Mouse (Mus musculus): Measurements from ENCODE around the gene P4ha2. TPM values are rescaled to one million over a fixed set of nuclear protein-coding genes. Genes with fewer than 3 reads are reported as not detected.

The P4ha2 gene
- polyA plus RNA-seq, 1 experiment from 2014 or later: 47.4 TPM

GRCm38 (mm10) chr11:54111291-54111690, 11.4 kb downstream of the P4ha2 start:
- 79% methylated on average over 7 of the region's 7 CpGs for WGBS
- H3K9ac ChIP-seq (ENCODE audit: low read length): no peak overlapping the region
- H3K27me3 ChIP-seq (ENCODE audit: control insufficient read depth, insufficient read depth, low read depth, low read length): no peaks in the 10 kb centered on the region
- H3K4me2 ChIP-seq (ENCODE audit: low read depth, low read length): no peak overlapping the region
- no peak overlapping the region for H3K27ac ChIP-seq (ENCODE audit: low read length)
- no peaks in the 10 kb centered on the region for H3K9me3 ChIP-seq (ENCODE audit: control insufficient read depth, low read length)
- H3K36me3 ChIP-seq (ENCODE audit: control insufficient read depth, insufficient read depth, low read length): no peaks in the 10 kb centered on the region
- ATAC-seq (ENCODE audit: low read depth): no peak
- no peak overlapping the region for H3K4me3 ChIP-seq (ENCODE audit: low read length)
- H3K4me1 ChIP-seq (replicated peaks; ENCODE audit: control insufficient read depth, insufficient read depth, low read length): peaks cover 26% of the 10 kb centered on the region

- H3K27ac ChIP-seq (ENCODE audit: low read length): peak overlapping the region; percentile 87
- no peaks in the 10 kb centered on the region for H3K9me3 ChIP-seq (ENCODE audit: control insufficient read depth, low read length)
- peak overlapping the region; percentile 56 for H3K9ac ChIP-seq (ENCODE audit: low read length)
- no peaks in the 10 kb centered on the region for H3K36me3 ChIP-seq (ENCODE audit: control insufficient read depth, insufficient read depth, low read length)
- H3K4me3 ChIP-seq (ENCODE audit: low read length): no peak overlapping the region
- peak overlapping the region; percentile 51 for H3K4me2 ChIP-seq (ENCODE audit: low read depth, low read length)
- H3K27me3 ChIP-seq (ENCODE audit: control insufficient read depth, insufficient read depth, low read depth, low read length): no peaks in the 10 kb centered on the region
- H3K4me1 ChIP-seq (replicated peaks; ENCODE audit: control insufficient read depth, insufficient read depth, low read length): peaks cover 23% of the 10 kb centered on the region
- ATAC-seq (ENCODE audit: low read depth): no peak
- WGBS: 60% methylated on average over 21 of the region's 21 CpGs
Measured at GRCm38 (mm10) chr11:54111976-54112741, 12.3 kb downstream of the P4ha2 start.

- ATAC-seq (ENCODE audit: low read depth): peak; percentile 99
- Histone ChIP-seq H3K9me3 (ENCODE audit: control insufficient read depth, low read length) (no peaks in the 10 kb centered on the region), H3K9ac (ENCODE audit: low read length) (peak overlapping the region; percentile 56), H3K4me1 (replicated peaks; ENCODE audit: control insufficient read depth, insufficient read depth, low read length) (peaks cover 22% of the 10 kb centered on the region), H3K36me3 (ENCODE audit: control insufficient read depth, insufficient read depth, low read length) (peaks cover 4% of the 10 kb centered on the region; the same call in 1 of the 2 replicates), H3K4me3 (ENCODE audit: low read length) (peak overlapping the region; percentile 33), H3K27ac (ENCODE audit: low read length) (peak overlapping the region; percentile 90), H3K4me2 (ENCODE audit: low read depth, low read length) (peak overlapping the region; percentile 51), H3K27me3 (ENCODE audit: control insufficient read depth, insufficient read depth, low read depth, low read length) (no peaks in the 10 kb centered on the region)
- WGBS: 0% methylated on average over 10 of the region's 10 CpGs
Measured at GRCm38 (mm10) chr11:54112920-54113319, 13.0 kb downstream of the P4ha2 start.

GRCm38 (mm10) chr11:54113352-54113751, 13.5 kb downstream of the P4ha2 start:
- Histone ChIP-seq H3K4me2 (ENCODE audit: low read depth, low read length) (peak overlapping the region; percentile 51), H3K36me3 (ENCODE audit: control insufficient read depth, insufficient read depth, low read length) (peaks cover 4% of the 10 kb centered on the region; the same call in 1 of the 2 replicates), H3K27me3 (ENCODE audit: control insufficient read depth, insufficient read depth, low read depth, low read length) (no peaks in the 10 kb centered on the region), H3K4me3 (ENCODE audit: low read length) (peak overlapping the region; percentile 33), H3K4me1 (replicated peaks; ENCODE audit: control insufficient read depth, insufficient read depth, low read length) (peaks cover 22% of the 10 kb centered on the region), H3K9ac (ENCODE audit: low read length) (peak overlapping the region; percentile 56), H3K27ac (ENCODE audit: low read length) (peak overlapping the region; percentile 90), H3K9me3 (ENCODE audit: control insufficient read depth, low read length) (no peaks in the 10 kb centered on the region)
- ATAC-seq (ENCODE audit: low read depth): peak; percentile 30; the same call in 1 of the 2 replicates
- 11% methylated on average over 4 of the region's 4 CpGs for WGBS

- H3K27ac ChIP-seq (ENCODE audit: low read length): no peak overlapping the region
- H3K4me3 ChIP-seq (ENCODE audit: low read length): no peak overlapping the region
- WGBS: 98% methylated on average over 3 of the region's 3 CpGs
- H3K27me3 ChIP-seq (ENCODE audit: control insufficient read depth, insufficient read depth, low read depth, low read length): no peaks in the 10 kb centered on the region
- H3K9me3 ChIP-seq (ENCODE audit: control insufficient read depth, low read length): no peaks in the 10 kb centered on the region
- no peak for ATAC-seq (ENCODE audit: low read depth)
- H3K4me1 ChIP-seq (replicated peaks; ENCODE audit: control insufficient read depth, insufficient read depth, low read length): peaks cover 22% of the 10 kb centered on the region
- no peak overlapping the region for H3K4me2 ChIP-seq (ENCODE audit: low read depth, low read length)
- H3K36me3 ChIP-seq (ENCODE audit: control insufficient read depth, insufficient read depth, low read length): peaks cover 4% of the 10 kb centered on the region; the same call in 1 of the 2 replicates
- no peak overlapping the region for H3K9ac ChIP-seq (ENCODE audit: low read length)
Measured at GRCm38 (mm10) chr11:54114746-54115145, 14.9 kb downstream of the P4ha2 start.

GRCm38 (mm10) chr11:54115301-54115700, 15.4 kb downstream of the P4ha2 start:
- H3K9me3 ChIP-seq (ENCODE audit: control insufficient read depth, low read length): no peaks in the 10 kb centered on the region
- H3K27ac ChIP-seq (ENCODE audit: low read length): no peak overlapping the region
- H3K4me2 ChIP-seq (ENCODE audit: low read depth, low read length): no peak overlapping the region
- H3K9ac ChIP-seq (ENCODE audit: low read length): no peak overlapping the region
- WGBS: 83% methylated on average over 8 of the region's 8 CpGs
- H3K4me3 ChIP-seq (ENCODE audit: low read length): no peak overlapping the region
- H3K27me3 ChIP-seq (ENCODE audit: control insufficient read depth, insufficient read depth, low read depth, low read length): no peaks in the 10 kb centered on the region
- ATAC-seq (ENCODE audit: low read depth): no peak
- H3K4me1 ChIP-seq (replicated peaks; ENCODE audit: control insufficient read depth, insufficient read depth, low read length): peaks cover 22% of the 10 kb centered on the region
- H3K36me3 ChIP-seq (ENCODE audit: control insufficient read depth, insufficient read depth, low read length): peaks cover 4% of the 10 kb centered on the region; the same call in 1 of the 2 replicates

GRCm38 (mm10) chr11:54115911-54116310, 16.0 kb downstream of the P4ha2 start:
- Histone ChIP-seq H3K36me3 (ENCODE audit: control insufficient read depth, insufficient read depth, low read length) (peaks cover 4% of the 10 kb centered on the region; the same call in 1 of the 2 replicates), H3K9ac (ENCODE audit: low read length) (no peak overlapping the region), H3K9me3 (ENCODE audit: control insufficient read depth, low read length) (no peaks in the 10 kb centered on the region), H3K27ac (ENCODE audit: low read length) (no peak overlapping the region), H3K4me1 (replicated peaks; ENCODE audit: control insufficient read depth, insufficient read depth, low read length) (peaks cover 22% of the 10 kb centered on the region), H3K4me3 (ENCODE audit: low read length) (no peak overlapping the region), H3K4me2 (ENCODE audit: low read depth, low read length) (no peak overlapping the region), H3K27me3 (ENCODE audit: control insufficient read depth, insufficient read depth, low read depth, low read length) (no peaks in the 10 kb centered on the region)
- no peak for ATAC-seq (ENCODE audit: low read depth)
- WGBS: 52% methylated on average over 3 of the region's 3 CpGs

- Histone ChIP-seq H3K27ac (ENCODE audit: low read length) (no peak overlapping the region), H3K4me3 (ENCODE audit: low read length) (no peak overlapping the region), H3K4me2 (ENCODE audit: low read depth, low read length) (no peak overlapping the region), H3K9ac (ENCODE audit: low read length) (no peak overlapping the region), H3K4me1 (replicated peaks; ENCODE audit: control insufficient read depth, insufficient read depth, low read length) (peaks cover 22% of the 10 kb centered on the region), H3K27me3 (ENCODE audit: control insufficient read depth, insufficient read depth, low read depth, low read length) (no peaks in the 10 kb centered on the region), H3K9me3 (ENCODE audit: control insufficient read depth, low read length) (no peaks in the 10 kb centered on the region), H3K36me3 (ENCODE audit: control insufficient read depth, insufficient read depth, low read length) (peaks cover 4% of the 10 kb centered on the region; the same call in 1 of the 2 replicates)
- WGBS: 71% methylated on average over 4 of the region's 4 CpGs
- no peak for ATAC-seq (ENCODE audit: low read depth)
Measured at GRCm38 (mm10) chr11:54116406-54116805, 16.5 kb downstream of the P4ha2 start.

- H3K4me2 ChIP-seq (ENCODE audit: low read depth, low read length): no peak overlapping the region
- no peaks in the 10 kb centered on the region for H3K9me3 ChIP-seq (ENCODE audit: control insufficient read depth, low read length)
- H3K4me3 ChIP-seq (ENCODE audit: low read length): no peak overlapping the region
- H3K27ac ChIP-seq (ENCODE audit: low read length): no peak overlapping the region
- ATAC-seq (ENCODE audit: low read depth): no peak
- no peaks in the 10 kb centered on the region for H3K27me3 ChIP-seq (ENCODE audit: control insufficient read depth, insufficient read depth, low read depth, low read length)
- H3K9ac ChIP-seq (ENCODE audit: low read length): no peak overlapping the region
- 84% methylated on average over 10 of the region's 10 CpGs for WGBS
- peaks cover 18% of the 10 kb centered on the region for H3K4me1 ChIP-seq (replicated peaks; ENCODE audit: control insufficient read depth, insufficient read depth, low read length)
- peaks cover 4% of the 10 kb centered on the region; the same call in 1 of the 2 replicates for H3K36me3 ChIP-seq (ENCODE audit: control insufficient read depth, insufficient read depth, low read length)
Measured at GRCm38 (mm10) chr11:54117096-54117495, 17.2 kb downstream of the P4ha2 start.
